Mouse (Mus musculus): ENCODE measurements at regions not wholly inside any gene's neighbourhood (a gene's known extent, or its start where the extent isn't known, plus 50 kb on each side); places are given as distances from the start of the nearest gene placed in this dataset.
"Not testable (repeated sequence)": the region's sequence is repeated elsewhere in the genome, so short reads cannot be mapped to it uniquely, and the experiment has no call there.

GRCm38 (mm10) chr12:45287759-45288158, 213.2 kb upstream of the Stxbp6 start:
- no peak for DNase-seq

DNA sequence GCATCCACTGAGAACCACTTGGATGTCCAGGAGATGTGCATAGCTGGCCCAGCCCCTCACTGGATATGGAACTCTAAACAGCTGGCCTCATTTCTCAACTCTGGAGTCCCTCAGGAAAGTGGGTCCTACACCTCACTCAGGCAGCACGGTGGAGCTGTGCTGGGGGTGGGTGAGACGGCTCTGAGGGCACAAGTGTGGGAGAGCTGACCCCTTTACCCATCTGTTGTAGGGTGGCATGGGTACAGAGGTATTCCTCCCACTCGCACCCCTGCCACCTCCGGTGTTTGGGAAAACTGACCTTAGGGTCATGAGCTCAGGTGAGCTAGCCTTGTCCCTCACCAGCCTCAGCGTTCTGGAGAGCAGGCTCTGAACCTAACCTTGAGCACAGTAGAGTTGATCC, 181.8 kb upstream of the Stxbp6 start:
- no peak for DNase-seq

- DNase-seq = no peak
Measured at GRCm38 (mm10) chr12:45211131-45211530, 136.6 kb upstream of the Stxbp6 start.

DNA sequence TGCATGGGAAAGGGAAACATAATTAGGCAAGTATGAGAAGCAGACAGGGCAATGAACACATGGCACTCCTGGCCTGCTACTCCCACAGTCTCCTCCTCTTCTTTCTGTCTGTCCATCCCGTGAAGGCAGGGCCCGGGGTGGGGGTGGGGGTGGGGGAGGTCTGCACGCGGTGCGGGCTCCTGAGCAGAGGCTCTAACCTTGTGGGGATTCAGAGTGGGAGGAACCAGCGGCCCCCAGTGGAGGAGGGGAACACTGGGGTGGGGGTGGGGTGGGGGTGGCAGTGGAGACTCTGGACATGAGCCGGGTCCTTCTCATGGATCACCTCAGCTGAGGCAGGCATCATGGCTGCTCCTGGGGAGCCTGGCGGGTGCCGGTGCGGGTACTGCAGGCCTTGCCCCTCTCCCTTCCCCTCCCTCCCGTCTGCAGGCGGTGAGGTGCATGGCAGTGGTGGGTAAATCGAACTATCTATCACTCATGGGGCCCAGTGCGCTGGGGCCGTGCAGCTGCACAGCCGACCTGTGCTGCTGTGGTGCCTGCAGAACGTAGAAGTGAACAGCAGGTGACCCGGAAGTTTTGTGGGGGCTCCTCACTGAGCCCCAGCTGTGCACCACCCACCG, 120.9 kb upstream of the Stxbp6 start:
- no peak for DNase-seq

DNA sequence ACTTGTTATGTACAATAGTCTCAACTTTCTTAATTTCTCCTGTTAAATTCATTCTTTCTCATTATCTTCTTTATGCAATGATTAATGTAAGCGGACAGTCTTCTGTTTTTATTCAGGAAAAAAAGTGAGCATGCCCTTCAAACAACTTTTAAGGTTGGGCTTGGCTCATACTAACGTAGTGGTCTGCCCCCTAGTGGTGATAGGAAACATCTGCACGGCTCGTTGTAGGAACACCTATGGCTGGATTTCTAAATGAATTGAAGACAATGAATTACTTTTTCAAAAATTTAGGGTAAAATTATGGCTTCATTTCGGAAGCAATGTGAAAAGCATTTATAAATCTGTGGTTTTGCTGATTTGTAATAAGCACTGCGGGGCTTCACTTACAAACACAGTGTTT, 112.6 kb upstream of the Stxbp6 start:
- peak; percentile 10 to 13 for DNase-seq

DNA sequence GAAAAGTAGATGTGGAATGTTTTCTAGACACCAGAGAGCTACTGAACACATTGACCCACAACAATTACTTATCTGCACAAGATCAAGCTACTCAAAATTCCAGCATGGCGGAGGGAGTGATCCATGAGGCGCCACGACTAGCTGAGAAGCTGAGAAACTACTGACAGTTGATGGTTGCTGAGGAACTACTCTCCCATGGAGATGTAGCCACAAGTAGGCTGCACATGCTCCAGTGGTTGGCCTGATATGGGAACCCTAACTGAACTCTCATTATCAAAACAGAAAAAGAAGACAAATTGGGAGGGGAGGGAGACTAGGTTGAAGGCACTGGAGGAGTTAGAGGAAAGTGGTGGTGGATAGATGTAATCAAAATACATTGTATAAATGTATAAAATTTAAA, 110.0 kb upstream of the Stxbp6 start:
- no peak for DNase-seq

GRCm38 (mm10) chr12:45177454-45177853, 102.9 kb upstream of the Stxbp6 start:
- DNase-seq = no peak

DNA sequence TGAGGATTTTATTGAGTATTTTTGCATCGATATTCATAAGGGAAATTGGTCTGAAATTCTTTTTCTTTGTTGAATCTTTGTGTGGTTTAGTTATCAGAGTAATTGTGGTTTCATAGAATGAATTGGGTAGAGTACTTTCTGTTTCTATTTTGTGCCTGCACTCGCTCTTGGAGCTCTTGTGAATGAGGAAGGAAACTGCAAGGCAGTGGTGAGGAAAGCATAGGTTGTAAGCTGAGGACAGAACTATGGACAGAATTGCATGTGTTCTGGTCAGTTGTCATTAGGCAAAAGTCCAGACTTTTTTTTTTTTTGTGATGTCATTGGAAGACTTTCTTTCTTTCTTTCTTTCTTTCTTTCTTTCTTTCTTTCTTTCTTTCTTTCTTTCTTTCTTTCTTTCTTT, 100.8 kb upstream of the Stxbp6 start:
- DNase-seq = not testable (repeated sequence)

GRCm38 (mm10) chr12:45171927-45172642, 97.6 kb upstream of the Stxbp6 start:
- DNase-seq = peak; percentile 30 to 47

GRCm38 (mm10) chr12:45162011-45162410, 87.5 kb upstream of the Stxbp6 start:
- no peak for DNase-seq

GRCm38 (mm10) chr12:45161581-45161980, 87.1 kb upstream of the Stxbp6 start:
- not testable (repeated sequence) for DNase-seq

DNA sequence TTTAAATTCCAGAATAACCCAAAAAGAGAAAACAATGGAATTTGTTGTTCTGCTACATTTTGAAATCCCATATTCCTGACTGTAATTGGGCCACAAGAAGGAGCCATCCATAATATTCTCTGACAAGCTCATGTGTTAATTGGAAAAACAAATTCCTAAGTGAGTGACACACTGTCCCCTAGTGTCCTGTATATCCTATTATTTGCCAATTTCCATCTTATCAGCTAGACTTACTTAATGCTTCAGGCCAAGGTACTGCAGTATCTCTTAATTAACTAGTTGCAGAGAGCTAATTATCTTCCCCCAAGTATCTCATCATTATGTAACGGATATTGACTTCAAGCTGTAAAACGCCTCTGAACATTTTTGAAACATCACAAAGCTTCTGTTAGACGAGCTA, 84.5 kb upstream of the Stxbp6 start:
- no peak for DNase-seq

GRCm38 (mm10) chr12:45137438-45138018, 63.0 kb upstream of the Stxbp6 start:
- DNase-seq = no peak

DNA sequence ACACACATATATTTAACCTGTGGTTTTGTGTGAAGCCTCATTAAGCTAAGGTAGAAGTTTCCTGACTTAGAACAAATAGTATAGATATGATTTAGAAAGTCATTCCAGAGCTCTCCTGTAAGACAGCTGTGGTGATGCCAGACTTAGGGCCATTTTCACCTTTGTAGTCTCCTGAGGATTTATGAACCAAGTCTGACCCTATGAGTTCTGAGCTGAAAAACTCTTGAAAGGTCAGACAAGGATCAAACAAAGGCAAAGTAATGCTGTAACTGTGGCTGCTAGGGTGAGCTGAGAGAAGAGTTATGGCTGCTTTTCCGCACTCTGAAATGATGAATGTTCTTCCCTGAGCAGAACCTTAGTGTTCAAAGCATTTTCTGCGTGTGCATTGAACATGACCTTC, 58.9 kb upstream of the Stxbp6 start:
- no peak for DNase-seq

- DNase-seq = no peak
Measured at GRCm38 (mm10) chr12:45131139-45131538, 56.6 kb upstream of the Stxbp6 start.

GRCm38 (mm10) chr12:45125866-45126265, 51.4 kb upstream of the Stxbp6 start:
- no peak for DNase-seq

All from cerebellum, adult 18-20 months (tissue).